Mouse (Mus musculus): ENCODE measurements at regions not wholly inside any gene's neighbourhood (a gene's known extent, or its start where the extent isn't known, plus 50 kb on each side); places are given as distances from the start of the nearest gene placed in this dataset.
A peak's percentile ranks its signal among the peaks of the same experiment; 100 is the strongest.

GRCm38 (mm10) chr1:75786173-75786820 is 240.2 kb downstream of the Slc4a3 start:
- 17% methylated on average over 10 of the region's 10 CpGs for WGBS
- Histone ChIP-seq H3K27me3 (ENCODE audit: control insufficient read depth, insufficient read depth, low read length) (no peaks in the 10 kb centered on the region), H3K9ac (replicated peaks; ENCODE audit: low read depth, low read length) (no peak overlapping the region), H3K4me1 (ENCODE audit: control insufficient read depth, insufficient read depth, low read length) (no peaks in the 10 kb centered on the region), H3K4me2 (ENCODE audit: low read depth, low read length) (no peak overlapping the region), H3K4me3 (ENCODE audit: low read depth, low read length) (no peak overlapping the region), H3K36me3 (ENCODE audit: control insufficient read depth, insufficient read depth, low read length) (no peaks in the 10 kb centered on the region), H3K9me3 (ENCODE audit: control insufficient read depth, low read length) (no peaks in the 10 kb centered on the region), H3K27ac (ENCODE audit: low read depth, low read length) (no peak overlapping the region)
- no peak for ATAC-seq (ENCODE audit: low read depth)

- 76% methylated on average over 1 of the region's 1 CpGs for WGBS
- Histone ChIP-seq H3K27ac (ENCODE audit: low read depth, low read length) (no peak overlapping the region), H3K36me3 (ENCODE audit: control insufficient read depth, insufficient read depth, low read length) (no peaks in the 10 kb centered on the region), H3K4me1 (ENCODE audit: control insufficient read depth, insufficient read depth, low read length) (no peaks in the 10 kb centered on the region), H3K9me3 (ENCODE audit: control insufficient read depth, low read length) (peaks cover 7% of the 10 kb centered on the region; the same call in 1 of the 2 replicates), H3K27me3 (ENCODE audit: control insufficient read depth, insufficient read depth, low read length) (no peaks in the 10 kb centered on the region), H3K9ac (replicated peaks; ENCODE audit: low read depth, low read length) (no peak overlapping the region), H3K4me2 (ENCODE audit: low read depth, low read length) (no peak overlapping the region), H3K4me3 (ENCODE audit: low read depth, low read length) (no peak overlapping the region)
- ATAC-seq (ENCODE audit: low read depth), result no peak
These were observed 245.4 kb downstream of the Slc4a3 start for GRCm38 (mm10) chr1:75791509-75791908.

- 45% methylated on average over 6 of the region's 6 CpGs for WGBS
- Histone ChIP-seq H3K9ac (replicated peaks; ENCODE audit: low read depth, low read length) (no peak overlapping the region), H3K27ac (ENCODE audit: low read depth, low read length) (no peak overlapping the region), H3K27me3 (ENCODE audit: control insufficient read depth, insufficient read depth, low read length) (no peaks in the 10 kb centered on the region), H3K4me1 (ENCODE audit: control insufficient read depth, insufficient read depth, low read length) (0 out of 2 replicates have a peak, but pooled peaks cover 3% of the 10 kb centered on the region), H3K9me3 (ENCODE audit: control insufficient read depth, low read length) (peaks cover 1% of the 10 kb centered on the region; the same call in 1 of the 2 replicates), H3K36me3 (ENCODE audit: control insufficient read depth, insufficient read depth, low read length) (no peaks in the 10 kb centered on the region), H3K4me3 (ENCODE audit: low read depth, low read length) (no peak overlapping the region), H3K4me2 (ENCODE audit: low read depth, low read length) (no peak overlapping the region)
- ATAC-seq (ENCODE audit: low read depth), result no peak
These were observed 251.7 kb downstream of the Slc4a3 start for GRCm38 (mm10) chr1:75797793-75798192.

GRCm38 (mm10) chr1:75798375-75799099 is 252.5 kb downstream of the Slc4a3 start:
- Histone ChIP-seq H3K4me2 (ENCODE audit: low read depth, low read length) (no peak overlapping the region), H3K4me1 (ENCODE audit: control insufficient read depth, insufficient read depth, low read length) (0 out of 2 replicates have a peak, but pooled peaks cover 3% of the 10 kb centered on the region), H3K4me3 (ENCODE audit: low read depth, low read length) (no peak overlapping the region), H3K27ac (ENCODE audit: low read depth, low read length) (no peak overlapping the region), H3K36me3 (ENCODE audit: control insufficient read depth, insufficient read depth, low read length) (no peaks in the 10 kb centered on the region), H3K9ac (replicated peaks; ENCODE audit: low read depth, low read length) (no peak overlapping the region), H3K27me3 (ENCODE audit: control insufficient read depth, insufficient read depth, low read length) (no peaks in the 10 kb centered on the region), H3K9me3 (ENCODE audit: control insufficient read depth, low read length) (no peaks in the 10 kb centered on the region)
- WGBS, result 58% methylated on average over 6 of the region's 6 CpGs
- no peak for ATAC-seq (ENCODE audit: low read depth)

- WGBS, result 20% methylated on average over 2 of the region's 2 CpGs
- H3K4me1 ChIP-seq (ENCODE audit: control insufficient read depth, insufficient read depth, low read length), result no peaks in the 10 kb centered on the region
- no peak overlapping the region for H3K9ac ChIP-seq (replicated peaks; ENCODE audit: low read depth, low read length)
- ATAC-seq (ENCODE audit: low read depth), result no peak
- no peak overlapping the region for H3K4me2 ChIP-seq (ENCODE audit: low read depth, low read length)
- H3K36me3 ChIP-seq (ENCODE audit: control insufficient read depth, insufficient read depth, low read length), result no peaks in the 10 kb centered on the region
- no peaks in the 10 kb centered on the region for H3K27me3 ChIP-seq (ENCODE audit: control insufficient read depth, insufficient read depth, low read length)
- no peak overlapping the region for H3K4me3 ChIP-seq (ENCODE audit: low read depth, low read length)
- H3K9me3 ChIP-seq (ENCODE audit: control insufficient read depth, low read length), result no peaks in the 10 kb centered on the region
- H3K27ac ChIP-seq (ENCODE audit: low read depth, low read length), result no peak overlapping the region
These were observed 258.4 kb downstream of the Slc4a3 start for GRCm38 (mm10) chr1:75804473-75804872.

GRCm38 (mm10) chr1:75812471-75812870 is 266.4 kb downstream of the Slc4a3 start:
- Histone ChIP-seq H3K27me3 (ENCODE audit: control insufficient read depth, insufficient read depth, low read length) (no peaks in the 10 kb centered on the region), H3K9me3 (ENCODE audit: control insufficient read depth, low read length) (no peaks in the 10 kb centered on the region), H3K4me2 (ENCODE audit: low read depth, low read length) (no peak overlapping the region), H3K9ac (replicated peaks; ENCODE audit: low read depth, low read length) (no peak overlapping the region), H3K4me1 (ENCODE audit: control insufficient read depth, insufficient read depth, low read length) (no peaks in the 10 kb centered on the region), H3K4me3 (ENCODE audit: low read depth, low read length) (no peak overlapping the region), H3K36me3 (ENCODE audit: control insufficient read depth, insufficient read depth, low read length) (no peaks in the 10 kb centered on the region), H3K27ac (ENCODE audit: low read depth, low read length) (no peak overlapping the region)
- 84% methylated on average over 3 of the region's 3 CpGs for WGBS
- ATAC-seq (ENCODE audit: low read depth), result no peak

GRCm38 (mm10) chr1:75826202-75826601 is 280.1 kb downstream of the Slc4a3 start:
- H3K4me2 ChIP-seq (ENCODE audit: low read depth, low read length), result no peak overlapping the region
- no peaks in the 10 kb centered on the region for H3K36me3 ChIP-seq (ENCODE audit: control insufficient read depth, insufficient read depth, low read length)
- peak; percentile 46; the same call in 1 of the 2 replicates for ATAC-seq (ENCODE audit: low read depth)
- H3K4me3 ChIP-seq (ENCODE audit: low read depth, low read length), result no peak overlapping the region
- 32% methylated on average over 5 of the region's 5 CpGs for WGBS
- H3K9me3 ChIP-seq (ENCODE audit: control insufficient read depth, low read length), result no peaks in the 10 kb centered on the region
- H3K27me3 ChIP-seq (ENCODE audit: control insufficient read depth, insufficient read depth, low read length), result no peaks in the 10 kb centered on the region
- H3K9ac ChIP-seq (replicated peaks; ENCODE audit: low read depth, low read length), result no peak overlapping the region
- peaks cover 5% of the 10 kb centered on the region for H3K4me1 ChIP-seq (ENCODE audit: control insufficient read depth, insufficient read depth, low read length)
- H3K27ac ChIP-seq (ENCODE audit: low read depth, low read length), result no peak overlapping the region

GRCm38 (mm10) chr1:75833071-75833830 is 287.2 kb downstream of the Slc4a3 start:
- no peak overlapping the region for H3K9ac ChIP-seq (replicated peaks; ENCODE audit: low read depth, low read length)
- no peak for ATAC-seq (ENCODE audit: low read depth)
- 57% methylated on average over 12 of the region's 12 CpGs for WGBS
- no peaks in the 10 kb centered on the region for H3K36me3 ChIP-seq (ENCODE audit: control insufficient read depth, insufficient read depth, low read length)
- no peak overlapping the region for H3K4me2 ChIP-seq (ENCODE audit: low read depth, low read length)
- no peak overlapping the region for H3K4me3 ChIP-seq (ENCODE audit: low read depth, low read length)
- no peaks in the 10 kb centered on the region for H3K4me1 ChIP-seq (ENCODE audit: control insufficient read depth, insufficient read depth, low read length)
- H3K27ac ChIP-seq (ENCODE audit: low read depth, low read length), result no peak overlapping the region
- H3K9me3 ChIP-seq (ENCODE audit: control insufficient read depth, low read length), result no peaks in the 10 kb centered on the region
- H3K27me3 ChIP-seq (ENCODE audit: control insufficient read depth, insufficient read depth, low read length), result no peaks in the 10 kb centered on the region

GRCm38 (mm10) chr1:75834361-75834760 is 288.3 kb downstream of the Slc4a3 start:
- WGBS, result 66% methylated on average over 3 of the region's 3 CpGs
- Histone ChIP-seq H3K27ac (ENCODE audit: low read depth, low read length) (no peak overlapping the region), H3K4me3 (ENCODE audit: low read depth, low read length) (no peak overlapping the region), H3K36me3 (ENCODE audit: control insufficient read depth, insufficient read depth, low read length) (no peaks in the 10 kb centered on the region), H3K27me3 (ENCODE audit: control insufficient read depth, insufficient read depth, low read length) (no peaks in the 10 kb centered on the region), H3K4me2 (ENCODE audit: low read depth, low read length) (no peak overlapping the region), H3K4me1 (ENCODE audit: control insufficient read depth, insufficient read depth, low read length) (no peaks in the 10 kb centered on the region), H3K9me3 (ENCODE audit: control insufficient read depth, low read length) (no peaks in the 10 kb centered on the region), H3K9ac (replicated peaks; ENCODE audit: low read depth, low read length) (no peak overlapping the region)
- no peak for ATAC-seq (ENCODE audit: low read depth)
